Mouse (Mus musculus) kidney, postnatal 14 days (tissue): ENCODE results near the gene Ap5s1.
A peak's percentile ranks its signal among the peaks of the same experiment; 100 is the strongest.
"Not testable (repeated sequence)": the region's sequence is repeated elsewhere in the genome, so short reads cannot be mapped to it uniquely, and the experiment has no call there.

Source experiments
- DNase-seq: peaks from one replicate; pipeline ENCODE4 v3.0.0; 2022; ENCODE audit warnings: mixed read lengths

The Ap5s1 gene

DNA sequence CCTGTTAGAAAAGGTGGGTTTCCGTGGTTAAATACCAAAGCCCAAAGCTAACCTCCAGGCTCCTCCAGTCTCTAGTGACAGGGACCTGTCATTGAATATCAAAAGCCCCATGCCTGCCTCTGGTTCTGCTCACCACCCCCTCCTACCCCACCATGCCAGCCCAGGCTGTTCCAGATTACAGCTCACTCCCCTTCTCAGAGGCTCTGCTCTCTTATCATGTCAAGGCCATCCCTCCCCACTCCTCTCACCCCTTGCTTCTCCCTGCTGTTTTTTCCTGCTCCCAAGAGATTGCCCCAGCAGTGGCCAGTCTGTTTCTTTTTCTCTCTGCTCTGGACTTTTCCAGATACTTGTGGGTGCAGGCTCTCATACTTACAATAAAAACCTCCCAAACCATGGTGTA lies 16.7 kb downstream of the Ap5s1 start:
- DNase-seq = no peak

- peak; percentile 74 for DNase-seq
Observed at GRCm38 (mm10) chr2:131225178-131225577, 18.3 kb downstream of the Ap5s1 start.

- not testable (repeated sequence) for DNase-seq
Observed at GRCm38 (mm10) chr2:131226669-131227068, 19.8 kb downstream of the Ap5s1 start.

- DNase-seq = no peak
Observed at GRCm38 (mm10) chr2:131227243-131227642, 20.4 kb downstream of the Ap5s1 start.

DNA sequence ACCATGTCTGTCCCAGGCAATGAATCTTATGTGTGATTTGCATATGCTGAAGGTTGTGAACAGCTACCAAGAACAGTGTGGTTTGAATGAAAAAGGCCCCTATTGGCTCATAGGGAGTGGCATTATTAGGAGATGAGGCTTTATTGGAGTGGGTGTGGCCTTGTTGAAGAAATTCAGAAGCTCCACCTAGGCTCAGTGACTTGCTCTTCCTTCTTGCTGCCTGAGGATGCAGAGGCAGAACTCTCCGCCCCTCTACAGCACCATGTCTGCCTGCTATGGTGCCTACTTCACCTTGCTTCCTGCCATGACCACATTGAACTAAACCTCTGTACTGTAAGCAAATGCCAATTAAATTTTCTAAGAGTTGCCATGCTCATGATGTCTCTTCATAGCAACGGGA lies 25.7 kb downstream of the Ap5s1 start:
- DNase-seq = no peak

- DNase-seq = peak; percentile 98
Observed at GRCm38 (mm10) chr2:131233307-131234126, 26.6 kb downstream of the Ap5s1 start, which contains the start of gene Mavs. Mavs (plus strand) TSS chr2:131234063.

- no peak for DNase-seq
Observed at GRCm38 (mm10) chr2:131234127-131234650, 27.3 kb downstream of the Ap5s1 start.

DNA sequence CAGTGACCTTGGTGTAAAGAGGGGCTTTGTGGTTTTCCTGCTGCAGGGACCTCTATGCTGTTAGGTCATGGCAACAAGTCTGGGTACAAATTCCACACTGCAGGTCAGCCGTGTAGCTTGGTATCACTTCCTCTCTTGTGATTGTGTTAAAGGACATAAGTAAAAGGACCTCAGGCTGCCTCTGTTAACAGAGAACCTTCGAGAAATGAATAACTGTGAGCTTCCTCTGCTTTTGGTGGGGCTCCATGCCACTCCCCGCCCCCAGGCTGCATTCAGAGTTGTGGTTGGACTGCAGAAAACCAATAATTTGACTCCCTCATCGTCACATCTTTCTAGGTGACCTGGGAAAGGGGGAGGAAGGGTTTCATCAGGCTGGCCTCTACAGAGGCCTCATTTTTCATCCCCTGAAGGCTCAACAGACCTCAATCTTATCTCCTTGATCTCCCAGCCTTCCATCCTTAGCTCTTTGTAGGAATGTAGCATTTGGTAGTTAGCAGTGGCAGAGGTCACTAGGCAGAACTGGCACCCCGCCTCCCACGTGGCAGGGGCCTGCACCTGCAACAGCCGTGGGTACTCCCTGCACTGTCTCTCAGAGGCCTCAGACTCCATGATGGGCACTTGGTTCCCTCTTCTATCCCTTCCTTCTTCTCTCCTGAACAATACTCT lies 28.2 kb downstream of the Ap5s1 start:
- DNase-seq = peak; percentile 51

DNA sequence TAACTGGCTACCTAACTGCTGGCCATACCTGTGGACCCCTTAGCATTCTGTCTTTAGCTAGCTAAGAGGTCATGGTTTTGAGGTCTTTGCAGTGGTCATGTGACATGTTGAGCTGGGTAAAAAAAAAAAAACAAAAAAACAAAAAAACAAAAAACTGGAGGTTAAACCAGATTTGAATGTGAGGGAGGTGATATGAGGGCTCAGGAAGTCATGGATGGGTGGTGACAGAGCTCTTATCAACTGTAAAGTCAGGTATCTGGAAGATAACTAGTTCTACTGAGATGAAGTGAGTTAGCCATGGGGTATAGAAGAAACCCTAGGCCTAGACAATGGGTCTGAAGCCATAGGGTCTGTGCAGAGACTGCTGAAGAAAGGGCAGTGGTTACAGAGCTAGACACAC lies 35.3 kb downstream of the Ap5s1 start:
- DNase-seq = no peak

DNA sequence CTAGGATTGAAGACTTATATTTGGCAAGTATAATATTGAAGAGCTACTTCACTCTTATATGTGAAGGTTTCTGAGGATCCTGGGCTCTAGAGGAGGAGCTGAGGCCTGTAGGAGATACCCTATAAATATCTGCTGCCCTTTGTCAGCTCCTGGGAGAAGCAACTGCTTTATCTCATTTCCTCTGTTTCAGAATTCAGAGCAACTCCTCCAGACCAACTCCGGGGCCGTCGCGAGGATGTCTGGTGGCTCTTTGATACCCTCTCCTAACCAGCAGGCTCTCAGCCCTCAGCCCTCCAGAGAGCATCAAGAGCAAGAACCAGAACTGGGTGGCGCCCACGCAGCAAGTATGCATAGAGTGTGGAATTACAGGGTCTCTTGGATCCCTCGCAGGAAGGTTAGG lies 36.1 kb downstream of the Ap5s1 start:
- DNase-seq = no peak

- peak; percentile 87 for DNase-seq
Observed at GRCm38 (mm10) chr2:131253681-131254328, 46.9 kb downstream of the Ap5s1 start.

- DNase-seq = peak; percentile 83
Observed at GRCm38 (mm10) chr2:131254329-131254713, 47.4 kb downstream of the Ap5s1 start.

GRCm38 (mm10) chr2:131255738-131256137 lies 48.9 kb downstream of the Ap5s1 start:
- DNase-seq = no peak

GRCm38 (mm10) chr2:131258693-131259092 lies 51.8 kb downstream of the Ap5s1 start:
- DNase-seq = no peak

- DNase-seq = no peak
Observed at GRCm38 (mm10) chr2:131260544-131261307, 53.8 kb downstream of the Ap5s1 start.

DNA sequence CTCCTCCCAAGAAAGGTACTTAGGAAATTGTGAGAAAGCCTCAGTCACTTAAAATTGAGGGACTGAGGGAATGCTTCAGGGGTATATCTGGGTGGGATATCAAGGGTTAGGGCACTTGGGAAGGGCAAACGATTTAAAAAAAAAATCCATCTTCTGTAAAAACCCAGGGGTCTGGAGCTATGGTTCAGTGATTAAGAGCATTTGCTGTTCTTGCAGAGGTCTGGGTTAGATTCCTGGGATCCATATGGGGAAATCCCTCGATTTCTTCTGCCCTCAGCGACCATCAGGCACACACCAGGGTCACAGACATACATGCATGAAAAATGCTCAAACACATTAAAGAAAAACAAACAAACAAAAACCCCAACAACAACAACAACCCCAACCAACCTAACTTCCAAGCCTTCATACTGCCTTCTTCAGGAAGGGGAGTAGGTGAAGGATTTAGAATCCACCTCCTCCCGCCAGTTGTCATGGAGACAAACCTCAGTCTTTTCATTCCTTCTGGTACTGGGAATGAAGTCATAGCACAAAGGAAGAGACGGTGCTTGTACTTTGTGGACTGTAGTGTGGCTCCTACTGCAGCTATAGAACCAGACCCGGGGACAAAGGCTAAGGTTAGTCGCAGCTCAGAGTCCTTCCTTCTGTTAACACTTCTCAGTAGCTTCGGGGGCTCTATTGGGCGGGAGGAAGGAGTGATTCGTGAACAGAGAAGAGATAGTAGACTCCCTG lies 54.8 kb downstream of the Ap5s1 start:
- no peak for DNase-seq

DNA sequence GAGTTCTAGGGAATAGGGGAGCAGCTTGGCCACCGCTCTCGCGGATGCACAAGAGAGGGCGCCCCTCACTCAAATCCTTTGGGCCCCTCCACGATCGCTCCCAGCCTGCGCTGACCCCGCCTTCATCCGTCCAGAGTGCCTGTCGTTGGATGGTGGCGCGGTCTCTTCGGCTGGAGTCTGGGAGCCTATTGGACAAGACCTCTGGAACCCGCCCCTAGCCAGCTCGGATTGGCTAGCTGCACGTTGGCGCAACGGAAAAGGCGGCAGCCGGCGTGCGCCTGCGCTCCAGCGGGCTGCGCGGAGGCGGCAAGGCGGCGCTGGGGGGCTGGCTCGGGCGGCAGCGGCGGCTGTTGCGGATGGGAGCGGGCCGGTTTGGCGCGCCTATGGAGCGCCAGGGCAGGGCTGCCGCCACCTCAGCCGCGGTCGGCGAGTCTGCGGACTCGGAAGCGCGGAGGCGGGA lies 55.4 kb downstream of the Ap5s1 start, which contains the start of gene Pank2:
Pank2 (plus strand) TSS at position 283 of the 460 bp plus-strand sequence.
- peak; percentile 98 for DNase-seq
